Mouse (Mus musculus): ENCODE data around the gene Tmem56. TPM values are rescaled to one million over a fixed set of nuclear protein-coding genes. Genes with fewer than 3 reads are reported as not detected.

Tmem56 gene
- polyA plus RNA-seq, 1 experiment from 2014 or later: 18.3 TPM

DNA sequence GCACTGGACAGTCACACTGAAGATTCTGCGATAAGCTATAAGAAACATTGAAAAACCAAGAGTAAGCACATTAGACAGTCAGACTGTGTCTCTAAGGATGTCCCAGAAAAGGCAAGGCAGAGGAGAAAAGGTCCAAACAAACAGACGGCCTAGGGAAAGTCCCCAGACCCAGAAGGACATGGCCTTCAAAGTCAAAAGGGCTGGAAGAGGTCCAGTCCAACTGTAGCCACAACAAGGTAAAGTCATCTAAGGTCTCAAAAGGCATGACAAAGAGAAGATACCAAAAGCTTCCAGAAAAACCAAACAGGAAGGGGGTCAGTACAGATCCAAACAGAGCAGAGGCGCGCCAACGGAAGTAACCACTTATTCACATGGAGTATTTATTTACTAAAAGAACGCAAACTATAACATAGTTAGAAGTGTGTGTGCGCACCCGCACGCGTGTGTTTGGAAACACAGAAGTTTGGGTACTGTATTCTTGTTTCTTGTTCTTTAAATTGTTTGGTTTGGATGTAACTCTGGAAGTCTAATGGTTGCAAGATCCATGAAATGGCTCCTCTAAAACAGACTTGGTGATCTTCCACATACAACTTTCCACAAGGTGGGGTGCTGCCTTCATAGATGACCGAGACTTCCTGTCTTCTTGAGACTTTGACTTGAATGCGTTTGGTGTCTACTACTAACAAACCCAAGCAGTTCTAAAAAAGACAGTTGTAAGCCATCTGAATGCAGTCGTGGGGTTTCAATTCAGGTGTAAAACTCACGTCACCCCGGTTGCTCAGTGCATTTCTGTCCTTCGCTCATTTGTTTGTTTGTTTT is 27.2 kb upstream of the Tmem56 start:
- 82% methylated on average over 16 of the region's 16 CpGs for WGBS (ENCODE audit: insufficient replicate concordance)
- peaks cover 11% of the 10 kb centered on the region; the same call in 1 of the 2 replicates for H3K36me3 ChIP-seq
- H3K27me3 ChIP-seq: no peaks in the 10 kb centered on the region
- no peak overlapping the region for H3K4me3 ChIP-seq (replicated peaks)
- ATAC-seq (ENCODE audit: low read depth) (no peak), DNase-seq (no peak)
- no peak overlapping the region for H3K9ac ChIP-seq
- no peak overlapping the region for H3K27ac ChIP-seq
- H3K4me1 ChIP-seq (replicated peaks): peaks cover 13% of the 10 kb centered on the region
- H3K9me3 ChIP-seq (replicated peaks): no peaks in the 10 kb centered on the region
- no peak overlapping the region for H3K4me2 ChIP-seq

DNA sequence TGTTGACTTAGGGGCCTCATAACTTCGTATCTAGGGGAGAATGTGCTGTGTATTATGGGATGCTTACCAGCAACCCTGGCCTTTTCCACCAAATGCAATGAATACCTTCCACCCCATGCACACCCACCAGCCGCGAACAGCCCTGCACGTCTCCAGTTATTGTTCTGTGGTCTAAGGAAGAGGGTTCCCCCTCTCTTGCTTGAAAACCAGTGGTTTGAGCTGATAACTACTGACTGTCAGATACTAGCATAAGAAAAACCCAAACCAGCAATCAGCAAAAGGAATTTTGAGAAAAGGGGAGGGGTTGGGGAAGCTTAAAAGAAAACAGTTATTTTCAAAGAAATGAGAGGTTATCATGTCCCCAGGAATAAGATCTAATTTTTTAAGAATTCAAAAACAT is 26.5 kb upstream of the Tmem56 start:
- Histone ChIP-seq H3K9ac (no peak overlapping the region), H3K9me3 (replicated peaks) (no peaks in the 10 kb centered on the region), H3K27me3 (no peaks in the 10 kb centered on the region), H3K36me3 (peaks cover 7% of the 10 kb centered on the region; the same call in 1 of the 2 replicates), H3K27ac (peak overlapping the region; percentile 59; the same call in 1 of the 2 replicates), H3K4me3 (replicated peaks) (no peak overlapping the region), H3K4me2 (no peak overlapping the region), H3K4me1 (replicated peaks) (peaks cover 13% of the 10 kb centered on the region)
- 30% methylated on average over 4 of the region's 4 CpGs for WGBS (ENCODE audit: insufficient replicate concordance)
- DNase-seq: no peak
- ATAC-seq (ENCODE audit: low read depth): peak; percentile 60

DNA sequence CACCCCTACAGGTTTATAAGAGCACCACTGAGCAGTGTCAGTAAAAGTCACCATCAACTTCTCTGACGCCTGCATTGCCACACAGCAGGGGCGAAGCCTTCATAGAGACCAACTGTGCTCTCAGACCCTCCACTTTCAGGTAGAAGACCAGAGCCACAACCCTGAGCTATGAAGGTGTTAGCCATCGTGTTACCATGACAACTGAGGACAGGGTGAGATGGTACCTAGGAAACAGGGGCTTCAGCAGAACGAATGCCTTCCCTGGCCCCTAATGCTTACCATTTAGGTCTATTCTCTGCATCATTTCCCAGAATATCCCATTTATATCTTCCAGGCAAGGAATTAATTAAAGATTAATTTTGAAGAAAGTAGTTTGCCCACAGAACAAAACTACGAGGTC is 26.0 kb upstream of the Tmem56 start:
- Histone ChIP-seq H3K36me3 (peaks cover 7% of the 10 kb centered on the region; the same call in 1 of the 2 replicates), H3K4me1 (replicated peaks) (peaks cover 13% of the 10 kb centered on the region), H3K9ac (no peak overlapping the region), H3K4me2 (no peak overlapping the region), H3K27ac (peak overlapping the region; percentile 59; the same call in 1 of the 2 replicates), H3K9me3 (replicated peaks) (no peaks in the 10 kb centered on the region), H3K27me3 (no peaks in the 10 kb centered on the region), H3K4me3 (replicated peaks) (no peak overlapping the region)
- WGBS (ENCODE audit: insufficient replicate concordance): 78% methylated on average over 5 of the region's 5 CpGs
- no peak; the same call in 1 of the 2 replicates for ATAC-seq (ENCODE audit: low read depth)
- no peak for DNase-seq

DNA sequence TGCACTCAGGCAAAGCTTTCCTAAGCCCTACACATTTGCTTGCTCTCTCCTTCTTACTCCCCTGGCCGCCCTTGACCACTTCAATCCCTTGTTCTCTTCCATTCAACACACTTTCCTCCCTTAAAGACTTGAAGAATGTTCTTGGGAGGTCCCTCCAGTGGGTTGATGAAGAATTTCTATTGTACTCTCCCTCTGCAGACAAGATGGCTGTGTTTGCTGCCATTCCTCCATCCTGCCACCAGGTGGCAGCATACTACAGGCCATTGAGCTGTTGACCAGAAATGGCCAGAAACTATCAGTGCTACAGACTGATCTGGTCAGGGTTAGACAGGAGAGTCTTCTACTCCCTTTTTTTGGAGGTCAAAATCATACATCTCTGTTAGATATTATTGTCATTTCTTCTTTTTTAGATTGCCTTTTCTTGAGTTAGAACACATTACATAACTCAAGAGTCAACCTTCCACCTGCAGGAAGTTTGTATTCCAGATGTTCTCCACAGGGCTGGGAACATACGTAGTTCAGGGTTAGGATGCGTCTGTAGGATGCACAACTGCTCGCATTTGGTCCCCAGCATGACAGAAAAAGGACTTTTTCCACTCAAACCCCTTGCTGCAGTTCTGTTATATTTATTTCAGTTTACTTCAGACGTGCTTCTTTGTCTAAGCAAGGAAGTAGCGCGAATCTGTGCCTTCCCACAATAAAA is 24.8 kb upstream of the Tmem56 start:
- no peak overlapping the region for H3K27ac ChIP-seq
- peaks cover 13% of the 10 kb centered on the region for H3K4me1 ChIP-seq (replicated peaks)
- ATAC-seq (ENCODE audit: low read depth) (peak; percentile 46; the same call in 1 of the 2 replicates), DNase-seq (peak; percentile 52)
- no peaks in the 10 kb centered on the region for H3K9me3 ChIP-seq (replicated peaks)
- 72% methylated on average over 7 of the region's 7 CpGs for WGBS (ENCODE audit: insufficient replicate concordance)
- H3K4me3 ChIP-seq (replicated peaks): no peak overlapping the region
- no peak overlapping the region for H3K9ac ChIP-seq
- peaks cover 7% of the 10 kb centered on the region for H3K36me3 ChIP-seq
- H3K4me2 ChIP-seq: no peak overlapping the region
- no peaks in the 10 kb centered on the region for H3K27me3 ChIP-seq

- no peak overlapping the region for H3K27ac ChIP-seq
- H3K4me2 ChIP-seq: no peak overlapping the region
- H3K9me3 ChIP-seq (replicated peaks): no peaks in the 10 kb centered on the region
- WGBS (ENCODE audit: insufficient replicate concordance): 83% methylated on average over 7 of the region's 7 CpGs
- no peak overlapping the region for H3K9ac ChIP-seq
- ATAC-seq (ENCODE audit: low read depth) (peak; percentile 9; the same call in 1 of the 2 replicates), DNase-seq (no peak)
- H3K27me3 ChIP-seq: no peaks in the 10 kb centered on the region
- peaks cover 13% of the 10 kb centered on the region for H3K4me1 ChIP-seq (replicated peaks)
- peaks cover 11% of the 10 kb centered on the region for H3K36me3 ChIP-seq
- no peak overlapping the region for H3K4me3 ChIP-seq (replicated peaks)
Observed at GRCm38 (mm10) chr3:121306641-121307040, 23.7 kb upstream of the Tmem56 start.

DNA sequence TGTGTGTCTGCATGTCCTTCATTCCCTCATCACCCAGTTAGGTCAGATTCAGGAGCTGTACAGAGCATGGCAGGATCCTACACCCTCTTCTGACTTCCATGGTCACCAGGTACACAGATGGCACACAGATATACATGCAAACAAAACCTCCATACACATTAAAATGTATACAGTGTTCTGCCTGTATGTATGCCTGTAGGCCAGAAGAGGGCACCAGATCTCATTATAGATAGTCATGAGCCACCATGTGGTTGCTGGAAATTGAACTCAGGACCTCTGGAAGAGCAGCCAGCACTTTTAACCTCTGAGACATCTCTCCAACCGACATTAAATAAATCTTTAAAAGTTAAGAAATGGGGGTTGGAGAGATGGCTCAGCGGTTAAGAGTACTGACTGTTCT is 11.3 kb upstream of the Tmem56 start:
- H3K27ac ChIP-seq: no peak overlapping the region
- peaks cover 33% of the 10 kb centered on the region for H3K4me1 ChIP-seq (replicated peaks)
- ATAC-seq (ENCODE audit: low read depth) (no peak), DNase-seq (no peak)
- no peaks in the 10 kb centered on the region for H3K27me3 ChIP-seq
- H3K36me3 ChIP-seq: no peaks in the 10 kb centered on the region
- no peak overlapping the region for H3K9ac ChIP-seq
- no peak overlapping the region for H3K4me2 ChIP-seq
- H3K9me3 ChIP-seq (replicated peaks): no peaks in the 10 kb centered on the region
- H3K4me3 ChIP-seq (replicated peaks): no peak overlapping the region
- 66% methylated on average over 2 of the region's 2 CpGs for WGBS (ENCODE audit: insufficient replicate concordance)

DNA sequence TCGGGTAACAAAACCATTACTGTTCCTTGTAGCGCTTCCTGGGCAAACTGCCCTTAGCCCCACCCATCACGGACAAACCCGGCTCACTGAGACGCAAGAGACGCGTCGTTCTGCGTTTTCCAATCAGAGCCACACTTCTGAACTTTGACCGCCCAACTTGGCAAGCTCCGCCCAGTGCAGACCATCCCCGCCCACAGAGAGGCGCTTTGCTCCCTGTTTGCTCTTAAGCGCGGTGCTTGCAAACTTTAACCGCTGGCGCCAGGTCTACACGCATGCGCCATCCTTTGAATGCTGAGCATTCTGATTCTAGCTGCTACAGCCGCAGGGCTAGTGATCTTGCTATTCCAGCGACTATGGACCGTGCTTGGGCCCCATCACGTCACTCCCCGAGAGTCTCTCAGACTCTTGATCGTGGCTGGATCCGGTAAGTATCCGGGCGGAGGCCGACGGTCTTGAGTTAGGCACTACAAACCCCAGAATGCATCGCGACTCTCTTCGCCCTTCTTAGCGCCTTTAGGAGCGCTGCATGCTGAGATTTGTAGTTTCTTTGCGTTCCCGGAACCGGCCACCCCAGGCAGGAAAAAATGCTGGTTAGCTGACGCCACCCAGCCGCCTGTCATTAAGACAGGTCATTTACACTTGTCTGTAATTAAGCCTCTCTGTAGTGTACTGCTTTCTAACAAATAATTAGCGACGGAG is 8.8 kb upstream of the Tmem56 start, which contains the start of gene Alg14:
Gene Alg14, plus strand, starts transcription at position 214 of the 699 bp plus-strand sequence.
- no peaks in the 10 kb centered on the region for H3K27me3 ChIP-seq
- under 1% methylated on average over 42 of the region's 42 CpGs for WGBS (ENCODE audit: insufficient replicate concordance)

GRCm38 (mm10) chr3:121291225-121291559 is 8.3 kb upstream of the Tmem56 start:
- Histone ChIP-seq H3K4me2 (peak overlapping the region; percentile 77), H3K4me3 (replicated peaks) (peak overlapping the region; percentile 70), H3K4me1 (replicated peaks) (peaks cover 33% of the 10 kb centered on the region), H3K27ac (peak overlapping the region; percentile 79), H3K9ac (peak overlapping the region; percentile 70), H3K36me3 (no peaks in the 10 kb centered on the region), H3K27me3 (no peaks in the 10 kb centered on the region), H3K9me3 (replicated peaks) (no peaks in the 10 kb centered on the region)
- DNase-seq: no peak
- WGBS (ENCODE audit: insufficient replicate concordance): 5% methylated on average over 7 of the region's 7 CpGs
- peak; percentile 0; the same call in 1 of the 2 replicates for ATAC-seq (ENCODE audit: low read depth)

More for the DNA sequence above, 8.8 kb upstream of the Tmem56 start, which contains the start of gene Alg14:
- Histone ChIP-seq H3K4me2 (peak within 1 kb of the TSS; percentile 77), H3K36me3 (no peaks in the 10 kb centered on the region), H3K4me3 (replicated peaks) (peak within 1 kb of the TSS; percentile 70), H3K9me3 (replicated peaks) (no peaks in the 10 kb centered on the region), H3K4me1 (replicated peaks) (peaks cover 33% of the 10 kb centered on the region), H3K9ac (peak within 1 kb of the TSS; percentile 71), H3K27ac (peak within 1 kb of the TSS; percentile 85)
- peak; percentile 97 for DNase-seq
- peak; percentile 95 for ATAC-seq (ENCODE audit: low read depth)

DNA sequence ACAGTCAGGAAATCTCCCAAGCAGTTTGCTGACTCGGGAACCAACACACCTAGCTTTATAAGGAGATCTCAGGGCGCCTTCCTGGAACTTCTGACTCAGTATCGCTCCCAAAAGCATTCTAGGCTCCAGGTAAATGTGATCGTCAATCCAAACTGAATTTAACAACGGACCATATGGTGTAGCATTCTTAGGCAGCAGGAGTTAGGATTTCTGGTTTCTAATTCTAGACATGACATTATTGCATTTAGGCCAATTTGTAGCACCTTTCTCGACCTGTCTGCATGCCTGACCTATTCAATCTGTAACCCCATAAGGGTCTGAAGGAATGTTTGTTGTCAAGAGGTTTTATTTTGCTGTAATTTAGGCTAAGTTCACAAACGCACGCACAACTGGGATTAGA is 7.8 kb upstream of the Tmem56 start:
- ATAC-seq (ENCODE audit: low read depth): no peak
- no peaks in the 10 kb centered on the region for H3K9me3 ChIP-seq (replicated peaks)
- no peaks in the 10 kb centered on the region for H3K27me3 ChIP-seq
- no peak for DNase-seq
- no peaks in the 10 kb centered on the region for H3K36me3 ChIP-seq
- H3K4me3 ChIP-seq (replicated peaks): peak overlapping the region; percentile 70
- peak overlapping the region; percentile 70 for H3K9ac ChIP-seq
- WGBS (ENCODE audit: insufficient replicate concordance): 67% methylated on average over 8 of the region's 8 CpGs
- peak overlapping the region; percentile 79 for H3K27ac ChIP-seq
- H3K4me1 ChIP-seq (replicated peaks): peaks cover 33% of the 10 kb centered on the region
- H3K4me2 ChIP-seq: peak overlapping the region; percentile 77

GRCm38 (mm10) chr3:121287151-121287550 is 4.3 kb upstream of the Tmem56 start:
- H3K4me3 ChIP-seq (replicated peaks): no peak overlapping the region
- no peaks in the 10 kb centered on the region for H3K27me3 ChIP-seq
- H3K4me1 ChIP-seq (replicated peaks): peaks cover 14% of the 10 kb centered on the region
- 68% methylated on average over 2 of the region's 2 CpGs for WGBS (ENCODE audit: insufficient replicate concordance)
- DNase-seq (no peak), ATAC-seq (ENCODE audit: low read depth) (no peak)
- no peaks in the 10 kb centered on the region for H3K9me3 ChIP-seq (replicated peaks)
- H3K36me3 ChIP-seq: no peaks in the 10 kb centered on the region
- no peak overlapping the region for H3K9ac ChIP-seq
- H3K27ac ChIP-seq: no peak overlapping the region
- H3K4me2 ChIP-seq: no peak overlapping the region

DNA sequence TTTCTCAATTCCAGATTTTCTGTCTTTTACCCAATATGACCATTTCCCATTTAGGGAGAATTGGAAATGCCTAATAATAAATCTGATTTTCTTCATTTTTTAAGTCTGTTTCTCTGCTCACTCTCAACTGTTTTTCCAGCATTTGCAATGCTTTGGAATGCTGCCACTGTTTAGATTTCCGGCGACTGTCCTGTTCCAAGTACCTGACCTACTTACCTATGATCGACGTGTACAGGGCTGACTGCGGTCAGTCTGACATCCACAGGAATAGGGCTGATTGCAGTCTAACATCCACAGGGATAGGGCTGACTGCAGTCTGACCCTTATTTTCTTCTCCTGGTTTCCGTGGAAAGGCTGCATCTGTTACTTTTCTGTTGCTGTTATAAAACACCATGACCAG is 2.3 kb upstream of the Tmem56 start:
- peaks cover 6% of the 10 kb centered on the region for H3K4me1 ChIP-seq (replicated peaks)
- ATAC-seq (ENCODE audit: low read depth): no peak
- 87% methylated on average over 6 of the region's 6 CpGs for WGBS (ENCODE audit: insufficient replicate concordance)
- no peaks in the 10 kb centered on the region for H3K9me3 ChIP-seq (replicated peaks)
- H3K27me3 ChIP-seq: no peaks in the 10 kb centered on the region
- H3K36me3 ChIP-seq: no peaks in the 10 kb centered on the region
- H3K4me2 ChIP-seq: no peak overlapping the region
- no peak overlapping the region for H3K4me3 ChIP-seq (replicated peaks)
- H3K9ac ChIP-seq: no peak overlapping the region
- no peak overlapping the region for H3K27ac ChIP-seq
- no peak for DNase-seq

Data from liver, embryonic 13.5 days (tissue).